In the genomic region with DNA sequence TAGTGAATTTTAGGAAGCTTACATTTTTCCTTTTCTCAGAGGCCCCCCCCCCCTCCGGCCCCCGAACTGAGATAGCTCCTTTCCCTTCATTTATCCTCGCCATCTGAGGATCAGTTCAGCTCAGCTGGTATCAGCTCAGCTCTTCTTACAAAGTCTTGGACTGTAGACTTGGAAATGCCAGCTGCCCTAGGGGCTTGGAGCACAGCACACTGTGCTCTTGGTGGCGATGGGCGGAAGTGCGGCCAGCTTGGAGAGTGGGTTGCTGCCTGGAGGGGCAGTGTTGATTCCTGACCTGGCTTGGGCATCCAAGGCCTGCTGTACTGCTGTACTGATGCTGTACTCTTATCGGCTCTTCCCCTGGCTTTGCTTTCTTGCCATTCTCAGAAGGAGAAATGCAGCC, we compare ENCODE assay signal across 12 mouse cellular contexts.
A peak's percentile ranks its signal among the peaks of the same experiment; 100 is the strongest.
DNase-seq lines count a peak whose midpoint lies in the region; ATAC-seq and TF ChIP-seq lines count a peak whose summit lies in the region.
"Had no signal": no experiment of that assay in that cellular context is flagged by ENCODE, and none has a peak within 500 bp of the region (broad histone marks: within the 10 kb centered on the region; RNA-seq: fewer than 3 reads in every experiment).

No protein-coding gene starts in this region.

- 83% methylated on average over 7 of the region's 7 CpGs for WGBS in hindbrain, embryonic 10.5 days
- WGBS in hindbrain, embryonic 13.5 days, result 86% methylated on average over 7 of the region's 7 CpGs
- WGBS in neural tube, embryonic 11.5 days, result 89% methylated on average over 7 of the region's 7 CpGs
- WGBS in neural tube, embryonic 15.5 days, result 87% methylated on average over 7 of the region's 7 CpGs
- WGBS in olfactory bulb, adult 2 months, result 58% methylated on average over 7 of the region's 7 CpGs

- TF ChIP-seq CTCF in olfactory bulb, adult 2 months (IDR thresholded peaks at IDR 0.05; ENCODE audit: insufficient read depth, low read depth, low read length), result no peak

- ATAC-seq in hindbrain, embryonic 13.5 days (ENCODE audit: low FRiP score), result no peak
- ATAC-seq in neural tube, embryonic 11.5 days (ENCODE audit: insufficient read depth, low FRiP score, low TSS enrichment), result no peak
- no peak for ATAC-seq in neural tube, embryonic 15.5 days (ENCODE audit: low FRiP score)

- peak; percentile 18 for DNase-seq in hindbrain, embryonic 10.5 days (ENCODE audit: low spot score)
- peak; percentile 15 for DNase-seq in neural tube, embryonic 11.5 days (ENCODE audit: low spot score)
- DNase-seq in embryo, embryonic 11 days, result peak; percentile 30
- no peak for DNase-seq in cerebellum, adult 8-10 months
- DNase-seq in adrenal gland, adult (ENCODE audit: inconsistent age in 2 of 2, low spot score in 1 of 2), result no peak
- DNase-seq: adrenal gland, adult 8-10 months; cerebellum, adult 9-11 months; spleen, adult 18-20 months had no signal

- H3K4me2 ChIP-seq in hindbrain, embryonic 13.5 days, result no peak overlapping the region
- H3K4me2 ChIP-seq in neural tube, embryonic 11.5 days (ENCODE audit: low read depth), result no peak overlapping the region
- no peak overlapping the region for H3K4me2 ChIP-seq in neural tube, embryonic 15.5 days

- H3K36me3 ChIP-seq in hindbrain, embryonic 10.5 days, result no peaks in the 10 kb centered on the region
- no peaks in the 10 kb centered on the region for H3K36me3 ChIP-seq in hindbrain, embryonic 13.5 days
- H3K36me3 ChIP-seq in neural tube, embryonic 11.5 days (ENCODE audit: control insufficient read depth, insufficient read depth, low read length), result no peaks in the 10 kb centered on the region
- H3K36me3 ChIP-seq in neural tube, embryonic 15.5 days, result no peaks in the 10 kb centered on the region

- H3K27me3 ChIP-seq in hindbrain, embryonic 10.5 days (ENCODE audit: insufficient read depth, poor library complexity, severe bottlenecking), result no peaks in the 10 kb centered on the region
- no peaks in the 10 kb centered on the region for H3K27me3 ChIP-seq in hindbrain, embryonic 13.5 days
- no peaks in the 10 kb centered on the region for H3K27me3 ChIP-seq in neural tube, embryonic 11.5 days (ENCODE audit: control insufficient read depth, insufficient read depth, low read length)
- no peaks in the 10 kb centered on the region for H3K27me3 ChIP-seq in neural tube, embryonic 15.5 days (replicated peaks)

- no peak overlapping the region for H3K4me3 ChIP-seq in hindbrain, embryonic 10.5 days
- no peak overlapping the region for H3K4me3 ChIP-seq in hindbrain, embryonic 13.5 days
- H3K4me3 ChIP-seq in neural tube, embryonic 11.5 days (ENCODE audit: low read depth, low read length), result no peak overlapping the region
- H3K4me3 ChIP-seq in neural tube, embryonic 15.5 days (replicated peaks), result no peak overlapping the region
- H3K4me3 ChIP-seq in olfactory bulb, adult 2 months (ENCODE audit: insufficient read depth, low read depth, low read length), result no peak overlapping the region
- H3K4me3 ChIP-seq: erythroblast, embryonic 14.5 days had no signal

- H3K9ac ChIP-seq in hindbrain, embryonic 13.5 days, result no peak overlapping the region
- no peak overlapping the region for H3K9ac ChIP-seq in neural tube, embryonic 11.5 days (ENCODE audit: low read length)
- no peak overlapping the region for H3K9ac ChIP-seq in neural tube, embryonic 15.5 days (replicated peaks)

- no peak for TF ChIP-seq POLR2A in olfactory bulb, adult 2 months (IDR thresholded peaks at IDR 0.05; ENCODE audit: insufficient read depth, low read depth, low read length)

- peaks cover 5% of the 10 kb centered on the region; the same call in 1 of the 2 replicates for H3K9me3 ChIP-seq in hindbrain, embryonic 10.5 days
- H3K9me3 ChIP-seq in hindbrain, embryonic 13.5 days, result no peaks in the 10 kb centered on the region
- 0 out of 2 replicates have a peak, but pooled peaks cover 3% of the 10 kb centered on the region for H3K9me3 ChIP-seq in neural tube, embryonic 11.5 days (ENCODE audit: control insufficient read depth, low read length)
- peaks cover 4% of the 10 kb centered on the region; the same call in 1 of the 2 replicates for H3K9me3 ChIP-seq in neural tube, embryonic 15.5 days (replicated peaks)

- no peak overlapping the region for H3K27ac ChIP-seq in hindbrain, embryonic 10.5 days
- H3K27ac ChIP-seq in hindbrain, embryonic 13.5 days, result no peak overlapping the region
- H3K27ac ChIP-seq in neural tube, embryonic 11.5 days (ENCODE audit: low read depth, low read length), result no peak overlapping the region
- no peak overlapping the region for H3K27ac ChIP-seq in neural tube, embryonic 15.5 days (replicated peaks)
- H3K27ac ChIP-seq in olfactory bulb, adult 2 months (ENCODE audit: insufficient read depth, low read depth, low read length), result peak overlapping the region; percentile 44; the same call in 1 of the 2 replicates

- no peaks in the 10 kb centered on the region for H3K4me1 ChIP-seq in hindbrain, embryonic 10.5 days (replicated peaks)
- H3K4me1 ChIP-seq in hindbrain, embryonic 13.5 days (replicated peaks), result no peaks in the 10 kb centered on the region
- H3K4me1 ChIP-seq in neural tube, embryonic 11.5 days (ENCODE audit: control insufficient read depth, insufficient read depth, low read length), result no peaks in the 10 kb centered on the region
- no peaks in the 10 kb centered on the region for H3K4me1 ChIP-seq in neural tube, embryonic 15.5 days
- H3K4me1 ChIP-seq in olfactory bulb, adult 2 months (ENCODE audit: control insufficient read depth, insufficient read depth, low read length), result peaks cover 7% of the 10 kb centered on the region

Comparison
In these comparisons a context has a peak if more than half of its experiments do, and no peak if none do; other contexts are left out.
1. DNase-seq: peak in hindbrain, embryonic 10.5 days (single experiment), neural tube, embryonic 11.5 days (single experiment) and embryo, embryonic 11 days (single experiment); none in cerebellum, adult 8-10 months (single experiment) and adrenal gland, adult (0 of 2).